ENCODE assay signal across 26 mouse cellular contexts in genomic region chr5:101923710-101924109, GRCm38 (mm10).
DNase-seq lines count a peak whose midpoint lies in the region; ATAC-seq lines count a peak whose summit lies in the region.
"Had no signal": no experiment of that assay in that cellular context is flagged by ENCODE, and none has a peak within 500 bp of the region (broad histone marks: within the 10 kb centered on the region; RNA-seq: fewer than 3 reads in every experiment).

No protein-coding gene starts in this region.

- no peaks in the 10 kb centered on the region for H3K4me1 ChIP-seq in hindbrain, embryonic 11.5 days (replicated peaks; ENCODE audit: control insufficient read depth, insufficient read depth, low read length)
- no peaks in the 10 kb centered on the region for H3K4me1 ChIP-seq in hindbrain, embryonic 12.5 days
- H3K4me1 ChIP-seq: embryonic facial prominence, embryonic 13.5 days; forebrain, embryonic 15.5 days; limb, embryonic 10.5 days; limb, embryonic 15.5 days; liver, embryonic 13.5 days; midbrain, embryonic 12.5 days; stomach, embryonic 15.5 days had no signal

- H3K9ac ChIP-seq in hindbrain, embryonic 11.5 days (ENCODE audit: low read depth, low read length): no peak overlapping the region
- H3K9ac ChIP-seq in hindbrain, embryonic 12.5 days: no peak overlapping the region
- H3K9ac ChIP-seq: embryonic facial prominence, embryonic 13.5 days; forebrain, embryonic 15.5 days; limb, embryonic 15.5 days; liver, embryonic 13.5 days; midbrain, embryonic 12.5 days; stomach, embryonic 15.5 days had no signal

- no peak overlapping the region for H3K27ac ChIP-seq in hindbrain, embryonic 11.5 days (ENCODE audit: low read depth, low read length)
- H3K27ac ChIP-seq in hindbrain, embryonic 12.5 days: no peak overlapping the region
- H3K27ac ChIP-seq: embryonic facial prominence, embryonic 13.5 days; forebrain, embryonic 10.5 days; forebrain, embryonic 15.5 days; kidney, postnatal 0 days; limb, embryonic 10.5 days; limb, embryonic 15.5 days; liver, embryonic 13.5 days; midbrain, embryonic 12.5 days; stomach, embryonic 15.5 days had no signal

- peak; percentile 41 for DNase-seq in hindbrain, embryonic 11.5 days (ENCODE audit: low spot score)
- DNase-seq in embryo, embryonic 10 days (ENCODE audit: low spot score): peak; percentile 54
- peak; percentile 71 for DNase-seq in embryo, embryonic 10.5 days (ENCODE audit: low spot score)
- peak; percentile 20 for DNase-seq in retina, embryonic 14.5 days (ENCODE audit: low spot score)
- DNase-seq in kidney, postnatal 36 days: no peak
- DNase-seq: adrenal gland, adult 8-10 months; B cell, adult 2 months; cerebellum, adult 18-20 months; cerebellum, postnatal 10 days; gastrocnemius, postnatal 25 days; heart, adult 18-20 months; kidney, adult 8-10 months; liver, embryonic 13.5 days; lung, postnatal 14 days; right cerebral cortex, postnatal 14 days had no signal

- no peak overlapping the region for H3K4me2 ChIP-seq in hindbrain, embryonic 11.5 days (replicated peaks; ENCODE audit: low read depth, low read length)
- no peak overlapping the region for H3K4me2 ChIP-seq in hindbrain, embryonic 12.5 days (replicated peaks)
- H3K4me2 ChIP-seq: embryonic facial prominence, embryonic 13.5 days; forebrain, embryonic 15.5 days; heart, embryonic 11.5 days; limb, embryonic 15.5 days; liver, embryonic 13.5 days; midbrain, embryonic 12.5 days; stomach, embryonic 15.5 days had no signal

- no peaks in the 10 kb centered on the region for H3K9me3 ChIP-seq in hindbrain, embryonic 11.5 days (ENCODE audit: control insufficient read depth, low read length)
- no peaks in the 10 kb centered on the region for H3K9me3 ChIP-seq in hindbrain, embryonic 12.5 days (replicated peaks)
- H3K9me3 ChIP-seq: embryonic facial prominence, embryonic 13.5 days; forebrain, embryonic 10.5 days; forebrain, embryonic 15.5 days; limb, embryonic 10.5 days; limb, embryonic 15.5 days; liver, embryonic 13.5 days; midbrain, embryonic 12.5 days; stomach, embryonic 15.5 days had no signal

- H3K27me3 ChIP-seq in hindbrain, embryonic 11.5 days (ENCODE audit: control insufficient read depth, insufficient read depth, low read length): no peaks in the 10 kb centered on the region
- no peaks in the 10 kb centered on the region for H3K27me3 ChIP-seq in hindbrain, embryonic 12.5 days
- H3K27me3 ChIP-seq: embryonic facial prominence, embryonic 13.5 days; forebrain, embryonic 15.5 days; limb, embryonic 15.5 days; liver, embryonic 13.5 days; midbrain, embryonic 12.5 days; stomach, embryonic 15.5 days had no signal

- 0 out of 2 replicates have a peak, but pooled peaks cover 3% of the 10 kb centered on the region for H3K36me3 ChIP-seq in hindbrain, embryonic 11.5 days (ENCODE audit: control insufficient read depth, insufficient read depth, low read length)
- H3K36me3 ChIP-seq in hindbrain, embryonic 12.5 days: peaks cover 77% of the 10 kb centered on the region

- no peak overlapping the region for H3K4me3 ChIP-seq in hindbrain, embryonic 11.5 days (ENCODE audit: low read depth, low read length)
- H3K4me3 ChIP-seq in hindbrain, embryonic 12.5 days: no peak overlapping the region
- H3K4me3 ChIP-seq: embryonic facial prominence, embryonic 13.5 days; forebrain, embryonic 10.5 days; forebrain, embryonic 15.5 days; limb, embryonic 10.5 days; limb, embryonic 15.5 days; liver, embryonic 13.5 days; midbrain, embryonic 12.5 days; stomach, embryonic 15.5 days had no signal

- ATAC-seq in hindbrain, embryonic 11.5 days (ENCODE audit: low FRiP score): no peak
- ATAC-seq in hindbrain, embryonic 12.5 days (ENCODE audit: low FRiP score): no peak
- ATAC-seq: forebrain, embryonic 15.5 days; intestine, embryonic 16.5 days had no signal

- 52% methylated on average over 11 of the region's 11 CpGs for WGBS in hindbrain, embryonic 11.5 days
- 44% methylated on average over 11 of the region's 11 CpGs for WGBS in hindbrain, embryonic 12.5 days

Comparison
In these comparisons a context has a peak if more than half of its experiments do, and no peak if none do; other contexts are left out.
1. DNase-seq: peak in hindbrain, embryonic 11.5 days (single experiment), embryo, embryonic 10 days (single experiment), embryo, embryonic 10.5 days (single experiment) and retina, embryonic 14.5 days (single experiment); none in kidney, postnatal 36 days (0 of 2).